Mouse (Mus musculus) kidney, postnatal 36 days (tissue): ENCODE data around the gene Afdn.

Source experiments
- DNase-seq, 2 experiments: peaks; one replicate each; pipeline ENCODE4 v3.0.0; 2021 to 2022; ENCODE audit warnings: mixed read lengths in 2 of 2

The Afdn gene

GRCm38 (mm10) chr17:13759853-13760627 is at the start of gene Afdn:
Afdn (plus strand) TSS chr17:13760539.
- DNase-seq, result peak; percentile 90 to 91

- no peak for DNase-seq
These were observed 49.2 kb upstream of the Afdn start for GRCm38 (mm10) chr17:13711173-13711572.

- DNase-seq, result no peak
These were observed 48.2 kb upstream of the Afdn start for GRCm38 (mm10) chr17:13712116-13712515.

- no peak for DNase-seq
These were observed 47.8 kb upstream of the Afdn start for GRCm38 (mm10) chr17:13712518-13712917.

- no peak for DNase-seq
These were observed 46.2 kb upstream of the Afdn start for GRCm38 (mm10) chr17:13714128-13714527.

- DNase-seq, result peak; percentile 46 to 62
These were observed 45.7 kb upstream of the Afdn start for GRCm38 (mm10) chr17:13714654-13715053.

GRCm38 (mm10) chr17:13715511-13715910 is 44.8 kb upstream of the Afdn start:
- no peak for DNase-seq

GRCm38 (mm10) chr17:13716336-13716735 is 44.0 kb upstream of the Afdn start:
- DNase-seq, result no peak

GRCm38 (mm10) chr17:13717428-13717827 is 42.9 kb upstream of the Afdn start:
- no peak for DNase-seq

- no peak for DNase-seq
These were observed 40.2 kb upstream of the Afdn start for GRCm38 (mm10) chr17:13720187-13720586.

- DNase-seq, result no peak
These were observed 39.0 kb upstream of the Afdn start for GRCm38 (mm10) chr17:13721372-13721771.

GRCm38 (mm10) chr17:13722434-13722833 is 37.9 kb upstream of the Afdn start:
- DNase-seq, result no peak

GRCm38 (mm10) chr17:13725004-13725550 is 35.3 kb upstream of the Afdn start:
- no peak for DNase-seq

GRCm38 (mm10) chr17:13726832-13727355 is 33.4 kb upstream of the Afdn start:
- no peak for DNase-seq

GRCm38 (mm10) chr17:13730980-13731726 is 29.2 kb upstream of the Afdn start:
- no peak for DNase-seq

GRCm38 (mm10) chr17:13731727-13732112 is 28.6 kb upstream of the Afdn start:
- DNase-seq, result no peak

GRCm38 (mm10) chr17:13732685-13733084 is 27.7 kb upstream of the Afdn start:
- no peak for DNase-seq

GRCm38 (mm10) chr17:13733971-13734370 is 26.4 kb upstream of the Afdn start:
- no peak for DNase-seq

- DNase-seq, result peak; percentile 68 to 79
These were observed 25.3 kb upstream of the Afdn start for GRCm38 (mm10) chr17:13735057-13735456.

- peak; percentile 57 to 70 for DNase-seq
These were observed 24.5 kb upstream of the Afdn start for GRCm38 (mm10) chr17:13735803-13736282.

GRCm38 (mm10) chr17:13737336-13737735 is 23.0 kb upstream of the Afdn start:
- peak; percentile 29 to 40 for DNase-seq

- no peak for DNase-seq
These were observed 22.1 kb upstream of the Afdn start for GRCm38 (mm10) chr17:13738121-13738776.

- no peak for DNase-seq
These were observed 21.4 kb upstream of the Afdn start for GRCm38 (mm10) chr17:13738916-13739315.
